Mouse (Mus musculus): Measurements from ENCODE around the gene Sox1. TPM values are rescaled to one million over a fixed set of nuclear protein-coding genes. Genes with fewer than 3 reads are reported as not detected.

Sox1 gene
- total RNA-seq, 2 experiments from 2014 or later, result not detected

DNA sequence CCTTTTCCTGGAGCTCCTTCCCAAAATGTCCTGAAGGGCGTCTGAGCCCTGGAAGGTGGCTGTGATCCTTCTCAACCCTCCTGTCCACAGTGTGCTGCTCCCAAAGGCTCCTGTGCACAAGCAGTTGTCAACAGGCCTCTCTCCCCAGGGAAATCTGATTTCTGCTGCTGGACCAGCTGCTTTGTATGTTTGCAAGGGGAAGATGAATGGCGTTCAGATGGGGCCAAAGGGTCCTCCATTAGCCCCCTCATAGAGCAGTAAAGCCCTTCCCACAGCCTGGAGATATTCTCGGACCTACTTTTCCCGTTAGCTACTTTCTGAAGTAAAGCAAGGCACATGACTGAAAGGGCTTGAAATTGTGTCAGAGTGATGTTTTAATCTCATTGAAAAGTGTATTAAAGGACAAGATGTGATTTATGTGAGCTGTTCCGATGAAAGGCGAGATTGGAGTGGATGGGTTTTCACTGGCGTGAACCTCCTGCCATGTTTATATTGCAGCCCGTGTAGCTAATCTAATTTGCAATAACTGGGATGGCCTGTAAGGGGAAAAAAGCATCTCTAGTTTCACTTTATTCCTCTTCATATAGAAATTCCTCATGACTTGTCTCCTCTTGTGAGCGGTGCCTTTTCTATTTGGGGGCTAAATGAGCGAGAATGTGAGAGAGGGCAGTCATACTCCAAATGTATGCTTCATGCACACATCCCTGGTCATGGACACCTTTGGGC lies 6.5 kb upstream of the Sox1 start:
- intact Hi-C loops (cut with DNase I), result no loop called here
- no peak for DNase-seq (ENCODE audit: low spot score)

DNA sequence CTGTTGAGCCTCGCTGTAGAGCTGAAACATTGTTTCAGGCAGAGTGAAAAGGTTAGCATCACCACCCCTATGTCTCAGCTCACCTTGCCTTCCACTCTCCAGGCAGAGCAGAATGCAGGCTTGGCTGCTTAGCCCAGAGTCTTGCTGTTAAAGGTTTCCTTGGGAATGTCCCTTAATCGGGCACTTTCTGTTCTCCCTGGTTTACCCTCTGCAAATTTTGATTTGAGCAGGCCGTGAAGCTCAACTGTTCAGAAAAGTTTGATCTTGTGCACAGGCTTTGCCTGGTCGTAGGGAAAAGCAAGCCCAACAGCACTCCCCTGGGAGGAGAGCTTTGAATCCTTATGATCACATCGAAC lies 6.0 kb upstream of the Sox1 start:
- no peak for DNase-seq (ENCODE audit: low spot score)
- intact Hi-C loops (cut with DNase I), result no loop called here

DNA sequence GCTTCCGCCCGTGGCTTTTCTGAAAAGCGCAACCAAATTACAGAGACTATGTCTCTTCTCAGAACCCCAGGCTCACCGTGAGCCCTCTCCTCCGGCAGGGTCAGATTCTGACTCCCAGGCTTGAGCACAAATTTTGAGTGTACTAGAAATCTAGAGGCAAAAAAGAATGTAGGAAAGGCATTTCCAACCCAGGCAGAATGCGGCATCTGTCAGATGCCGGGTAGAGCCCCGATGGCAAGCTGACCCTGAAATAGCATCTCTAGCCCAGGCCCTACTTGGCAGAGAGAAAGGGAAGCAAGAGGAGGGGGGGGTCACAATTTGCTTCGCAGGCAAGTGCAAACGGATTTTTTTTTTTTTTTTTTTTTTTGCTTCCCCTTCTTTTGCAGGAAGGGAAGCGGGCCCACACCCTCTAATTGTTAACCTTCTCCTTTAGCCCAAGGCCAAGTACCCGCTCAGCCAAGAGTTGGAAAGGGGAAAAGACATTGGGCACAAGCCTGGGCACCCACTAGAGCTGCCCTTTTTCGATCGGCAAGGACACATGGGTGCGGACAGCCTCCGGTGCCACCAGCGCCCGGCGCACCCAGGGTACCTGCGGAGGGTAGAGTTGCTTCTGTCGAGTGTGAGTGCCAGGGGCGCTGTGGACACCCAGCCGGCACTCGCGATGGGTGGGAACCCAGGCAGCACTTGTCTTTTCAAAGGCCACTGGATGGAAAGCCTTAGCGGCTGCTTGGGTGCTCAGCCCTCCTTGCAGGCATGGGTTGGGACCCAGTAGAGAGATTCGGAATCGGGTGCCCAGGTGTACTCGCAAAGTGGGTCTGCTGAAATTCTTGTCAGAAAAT lies 5.1 kb upstream of the Sox1 start:
- intact Hi-C loops (cut with DNase I), result no loop called here
- DNase-seq (ENCODE audit: low spot score), result no peak

DNA sequence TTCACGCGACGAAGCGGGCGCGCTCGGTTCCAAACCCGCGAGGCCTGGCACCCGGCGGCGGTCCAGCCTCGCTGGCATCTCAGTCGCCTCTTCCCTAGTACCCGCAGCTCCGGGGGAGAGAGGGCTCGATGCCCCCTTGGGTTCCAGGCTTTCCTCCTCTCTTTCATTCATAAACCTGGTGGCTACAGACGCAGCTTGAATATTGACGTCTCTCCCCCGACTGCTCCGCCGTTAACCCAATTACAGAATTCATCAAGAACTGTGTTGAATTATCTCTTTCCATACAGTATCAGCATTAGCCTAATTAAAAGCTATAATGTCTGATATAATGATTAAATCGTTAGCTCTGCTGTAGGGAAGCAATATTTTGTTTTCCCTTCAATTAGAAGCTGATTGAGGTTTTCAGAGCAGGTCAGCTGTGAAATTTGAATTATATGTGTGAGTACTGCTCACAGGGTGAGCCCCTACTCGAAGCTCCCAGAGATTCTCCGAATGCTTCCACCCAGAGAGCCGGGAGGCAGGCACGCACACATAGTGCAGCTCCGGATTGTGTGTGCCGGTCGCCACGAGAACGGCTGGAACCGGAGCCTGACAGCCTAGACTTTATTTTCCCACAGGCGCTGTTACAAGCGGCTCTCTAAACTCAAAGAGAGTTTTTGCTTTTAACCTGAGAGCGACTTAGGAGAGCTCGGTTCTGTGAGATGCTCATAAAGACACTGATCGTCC lies 4.3 kb upstream of the Sox1 start:
- DNase-seq (ENCODE audit: low spot score), result no peak
- intact Hi-C loops (cut with DNase I), result no loop called here

DNA sequence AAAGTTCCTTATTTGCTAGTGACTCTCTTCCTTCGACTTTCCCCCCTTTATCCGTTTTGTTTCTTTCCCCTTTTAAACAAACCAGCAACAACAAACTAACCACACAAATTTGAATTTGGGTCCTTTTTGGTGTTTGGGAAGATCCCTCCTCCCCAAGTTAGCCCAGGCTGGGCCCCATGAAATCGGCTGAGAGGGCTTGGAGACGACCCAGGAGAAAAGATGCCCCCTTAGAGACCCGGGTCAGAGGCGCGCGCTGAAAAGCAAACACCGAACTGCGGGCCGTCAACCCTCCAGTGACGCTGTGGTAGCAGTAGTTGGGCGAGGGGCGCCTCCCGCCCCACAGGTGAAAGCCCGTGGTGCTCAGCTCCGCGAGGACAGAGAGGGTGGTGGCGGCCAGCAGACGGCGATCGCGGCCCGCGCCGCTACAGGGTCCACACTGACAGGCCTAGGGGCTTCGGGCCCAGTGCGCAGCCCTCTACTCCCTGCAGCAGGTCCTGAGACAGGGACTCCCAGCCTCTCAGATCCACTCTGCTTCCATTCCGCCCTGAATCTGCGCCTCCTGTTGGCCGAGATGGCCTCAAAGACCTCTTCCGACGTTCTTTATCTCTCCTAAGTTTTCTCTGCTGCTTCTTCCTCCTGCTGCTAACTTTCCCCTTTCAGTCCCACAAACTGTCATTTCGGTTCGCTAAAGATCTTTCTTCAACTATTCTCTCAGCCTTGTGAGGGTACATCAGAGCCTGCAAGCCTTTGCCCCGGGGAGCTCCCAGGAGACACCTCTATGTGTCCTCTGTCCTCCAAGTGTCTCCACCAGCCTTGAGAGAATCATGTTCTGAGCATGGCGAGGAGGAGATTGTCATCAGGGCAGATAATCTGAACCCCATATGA lies 3.5 kb upstream of the Sox1 start:
- DNase-seq (ENCODE audit: low spot score), result no peak
- intact Hi-C loops (cut with DNase I), result no loop called here

DNA sequence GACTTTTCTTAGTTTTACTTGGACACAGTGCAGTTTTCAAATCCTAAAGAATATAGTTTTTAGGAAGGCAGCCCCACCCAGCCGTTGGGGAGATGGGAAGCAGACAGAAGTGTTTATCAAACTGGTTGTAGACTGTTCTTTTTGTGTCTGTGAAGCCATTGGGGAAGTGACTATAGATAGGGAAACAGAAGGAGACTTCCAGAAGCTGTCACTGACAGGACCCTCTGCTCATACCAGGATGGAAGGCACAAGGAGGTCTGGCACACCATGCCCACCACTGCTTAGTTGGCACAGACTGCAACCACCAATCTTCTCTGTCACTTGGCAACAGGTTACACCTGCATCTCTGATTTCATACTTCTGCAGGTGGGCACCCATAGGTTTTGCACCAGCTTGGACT lies 2.3 kb upstream of the Sox1 start:
- intact Hi-C loops (cut with DNase I), result no loop called here
- DNase-seq (ENCODE audit: low spot score), result no peak

DNA sequence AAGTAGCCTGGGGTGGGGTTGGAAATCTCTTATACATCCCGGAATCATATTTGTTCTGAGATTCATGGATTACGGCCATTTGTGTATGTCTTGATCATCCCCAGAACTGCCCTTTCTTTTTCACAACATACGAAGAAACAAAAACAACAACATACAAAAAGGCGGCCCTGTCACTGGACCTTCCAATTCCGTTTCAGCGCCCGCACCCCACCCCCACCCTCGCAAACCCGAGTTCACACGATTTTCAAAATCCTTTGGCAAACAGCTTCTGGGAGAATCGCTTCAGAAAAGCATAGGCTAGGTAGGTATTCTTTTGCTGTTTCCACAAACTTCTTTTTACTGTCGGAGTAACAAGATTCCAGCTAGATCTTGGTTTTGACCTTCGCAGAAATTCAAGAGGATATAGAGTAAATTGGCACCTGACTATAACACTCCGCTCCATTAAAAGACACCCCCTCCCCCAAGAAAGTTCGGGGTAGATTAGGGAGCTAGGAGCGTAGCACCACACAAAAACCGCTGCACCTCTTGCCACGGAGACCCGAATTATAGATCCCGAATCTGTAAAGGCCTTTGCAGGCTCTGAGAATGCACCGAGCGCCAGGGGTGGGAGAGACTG lies 602 bp upstream of the Sox1 start:
- no peak for DNase-seq (ENCODE audit: low spot score)
- intact Hi-C loops (cut with DNase I), result no loop called here

DNA sequence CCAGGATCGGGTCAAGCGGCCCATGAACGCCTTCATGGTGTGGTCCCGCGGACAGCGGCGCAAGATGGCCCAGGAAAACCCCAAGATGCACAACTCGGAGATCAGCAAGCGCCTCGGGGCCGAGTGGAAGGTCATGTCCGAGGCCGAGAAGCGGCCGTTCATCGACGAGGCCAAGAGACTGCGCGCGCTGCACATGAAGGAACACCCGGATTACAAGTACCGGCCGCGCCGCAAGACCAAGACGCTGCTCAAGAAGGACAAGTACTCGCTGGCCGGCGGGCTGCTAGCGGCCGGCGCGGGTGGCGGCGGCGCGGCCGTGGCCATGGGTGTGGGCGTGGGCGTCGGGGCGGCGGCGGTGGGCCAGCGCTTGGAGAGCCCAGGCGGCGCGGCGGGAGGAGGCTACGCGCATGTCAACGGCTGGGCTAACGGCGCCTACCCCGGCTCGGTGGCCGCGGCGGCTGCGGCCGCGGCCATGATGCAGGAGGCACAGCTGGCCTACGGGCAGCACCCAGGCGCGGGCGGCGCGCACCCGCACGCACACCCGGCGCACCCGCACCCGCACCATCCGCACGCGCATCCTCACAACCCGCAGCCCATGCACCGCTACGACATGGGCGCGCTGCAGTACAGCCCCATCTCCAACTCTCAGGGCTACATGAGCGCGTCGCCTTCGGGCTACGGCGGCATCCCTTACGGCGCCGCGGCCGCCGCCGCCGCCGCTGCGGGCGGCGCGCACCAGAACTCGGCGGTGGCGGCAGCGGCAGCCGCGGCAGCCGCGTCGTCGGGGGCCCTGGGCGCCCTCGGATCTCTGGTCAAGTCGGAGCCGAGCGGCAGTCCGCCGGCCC lies 1.6 kb downstream of the Sox1 start:
- no peak for DNase-seq (ENCODE audit: low spot score)
- intact Hi-C loops (cut with DNase I), result no loop called here

DNA sequence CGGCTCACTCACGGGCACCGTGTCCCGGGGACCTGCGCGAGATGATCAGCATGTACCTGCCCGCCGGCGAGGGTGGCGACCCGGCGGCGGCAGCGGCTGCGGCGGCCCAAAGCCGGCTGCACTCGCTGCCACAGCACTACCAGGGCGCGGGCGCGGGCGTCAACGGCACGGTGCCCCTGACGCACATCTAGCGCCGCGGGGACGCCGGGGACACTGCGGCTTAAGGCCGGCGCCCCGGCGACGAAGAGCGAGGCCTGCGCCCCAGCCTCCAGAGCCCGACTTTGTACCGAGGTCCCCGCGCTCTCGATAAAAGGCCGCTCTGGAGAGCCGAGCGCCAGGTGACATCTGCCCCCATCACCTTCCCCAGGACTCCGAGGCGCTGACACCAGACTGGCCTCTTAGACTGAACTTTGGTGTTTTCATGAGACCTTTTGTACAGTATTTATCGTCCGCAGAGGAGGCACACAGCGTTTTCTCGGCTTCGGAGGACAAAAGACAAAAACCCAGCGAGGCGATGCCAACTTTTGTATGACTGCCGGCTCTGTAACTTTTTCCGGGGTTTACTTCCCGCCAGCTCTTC lies 2.3 kb downstream of the Sox1 start:
- intact Hi-C loops (cut with DNase I), result no loop called here
- no peak for DNase-seq (ENCODE audit: low spot score)

DNA sequence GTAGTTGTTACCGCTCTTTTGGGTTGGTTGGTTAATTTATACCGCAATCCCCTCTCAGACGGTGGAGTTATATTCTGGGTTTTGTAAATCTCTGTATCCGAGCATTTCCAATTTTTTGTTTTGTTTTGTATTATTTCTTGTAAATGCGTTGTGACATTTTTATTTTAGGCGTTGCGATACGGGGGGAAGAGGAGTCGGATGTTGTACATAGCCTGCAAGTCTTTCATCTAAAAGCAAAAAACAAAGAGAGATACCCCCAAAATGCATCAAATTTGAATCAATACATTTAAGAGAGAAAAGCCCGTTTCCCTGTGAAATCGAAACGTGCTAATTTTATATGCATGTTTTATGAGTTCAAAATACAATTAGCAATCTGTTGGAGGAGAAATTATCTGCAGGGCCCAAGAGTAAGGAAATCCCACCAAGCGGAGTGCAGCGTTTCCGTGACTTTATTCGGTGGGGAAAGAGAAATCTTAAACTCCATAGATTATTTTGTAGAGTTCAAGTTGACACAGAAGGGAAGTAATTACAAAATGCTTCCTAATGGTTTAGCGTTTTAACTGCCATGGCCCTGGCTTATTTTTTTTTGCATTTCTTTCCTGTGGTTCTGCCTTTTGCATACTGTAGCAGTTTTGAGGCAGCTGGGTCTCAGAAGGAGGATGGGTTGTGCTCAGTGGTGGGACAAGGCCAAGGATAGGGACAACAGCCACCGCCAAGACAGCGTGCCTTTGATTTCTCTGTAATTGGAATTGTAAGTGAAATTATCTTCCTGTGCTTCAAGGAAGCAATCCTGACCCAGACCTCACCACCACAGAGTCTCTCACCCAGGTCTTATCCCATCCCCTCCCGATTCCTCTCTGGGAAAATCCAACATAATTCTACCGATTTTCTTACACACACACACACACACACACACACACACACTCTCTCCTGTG lies 3.2 kb downstream of the Sox1 start:
- intact Hi-C loops (cut with DNase I), result no loop called here
- no peak for DNase-seq (ENCODE audit: low spot score)

DNA sequence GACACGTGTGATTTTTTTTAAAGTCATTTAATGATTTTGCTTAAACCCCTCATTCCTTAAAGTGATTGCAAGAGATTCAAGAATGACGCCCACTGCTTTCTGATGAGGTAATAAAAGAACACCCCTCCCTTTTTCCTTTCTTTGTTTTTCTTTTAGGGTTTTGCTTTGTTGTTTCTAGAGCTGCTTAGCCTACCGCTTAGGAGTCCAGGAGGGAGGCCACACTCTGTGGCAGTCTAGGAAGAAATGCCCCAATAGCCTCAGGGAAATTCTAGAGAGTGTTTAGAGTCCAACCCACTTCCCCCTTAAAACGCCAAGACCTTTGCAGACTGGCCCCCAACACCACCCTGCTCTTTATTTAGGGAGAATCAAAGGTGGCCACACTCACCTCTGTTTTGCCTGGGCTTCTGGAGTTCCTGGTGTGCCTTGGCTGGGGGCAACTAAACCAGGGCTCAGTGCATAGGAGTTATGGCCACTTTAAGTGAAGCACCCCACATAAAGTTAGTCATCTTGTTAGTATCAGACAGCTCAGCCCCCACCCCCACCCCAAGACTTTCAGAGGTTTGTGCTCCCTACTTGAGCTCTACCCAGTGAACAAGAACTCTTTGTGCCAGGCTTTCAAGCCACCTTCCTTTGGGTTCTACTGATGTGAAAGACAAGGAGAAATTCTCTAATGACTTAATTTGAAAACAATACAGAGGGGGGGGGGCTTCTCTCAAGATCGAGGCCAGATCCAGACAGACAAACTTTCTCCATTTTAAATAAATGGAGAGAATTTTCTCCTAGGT lies 4.5 kb downstream of the Sox1 start:
- intact Hi-C loops (cut with DNase I), result no loop called here

DNA sequence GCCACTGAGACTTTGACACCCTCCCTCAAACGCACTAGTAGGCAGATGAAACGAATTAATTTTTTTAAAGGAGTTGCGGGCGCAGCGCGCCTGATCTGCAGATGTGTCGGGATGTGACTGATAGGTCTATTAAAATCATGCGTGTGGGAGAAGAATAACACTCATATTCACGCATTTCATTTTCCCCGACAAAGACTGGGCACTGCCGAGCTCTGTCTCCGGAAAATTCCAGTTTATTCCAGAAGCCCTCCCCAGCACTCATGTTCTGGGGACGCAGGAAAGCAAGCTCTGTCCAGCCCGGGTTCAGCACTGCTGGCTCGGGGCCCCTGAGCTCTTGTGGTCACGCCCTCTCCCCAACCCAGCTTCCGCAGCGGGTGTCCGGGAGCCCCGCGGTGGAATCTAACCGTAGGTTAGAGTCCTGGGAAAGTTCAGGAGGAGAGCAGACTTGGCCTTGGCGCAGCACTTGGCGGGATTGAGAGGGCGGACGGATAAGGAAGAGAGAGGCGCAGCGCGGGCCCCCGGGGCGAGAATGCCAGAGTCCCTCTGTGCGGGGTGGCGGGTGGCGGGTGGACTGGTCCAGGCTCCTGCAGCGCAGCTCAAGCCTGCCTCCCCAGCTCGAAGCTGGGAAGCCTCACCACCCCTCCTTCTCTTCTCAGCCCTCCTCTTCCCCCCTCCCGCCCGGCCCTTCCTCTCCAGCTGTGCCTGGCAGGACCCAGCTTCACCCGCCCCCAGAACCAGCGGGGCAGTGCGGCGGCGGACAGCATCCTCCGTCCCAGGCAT lies 5.7 kb downstream of the Sox1 start:
- intact Hi-C loops (cut with DNase I), result no loop called here
- no peak for DNase-seq (ENCODE audit: low spot score)

More for the DNA sequence above, 4.5 kb downstream of the Sox1 start:
- DNase-seq (ENCODE audit: low spot score), result no peak

DNA sequence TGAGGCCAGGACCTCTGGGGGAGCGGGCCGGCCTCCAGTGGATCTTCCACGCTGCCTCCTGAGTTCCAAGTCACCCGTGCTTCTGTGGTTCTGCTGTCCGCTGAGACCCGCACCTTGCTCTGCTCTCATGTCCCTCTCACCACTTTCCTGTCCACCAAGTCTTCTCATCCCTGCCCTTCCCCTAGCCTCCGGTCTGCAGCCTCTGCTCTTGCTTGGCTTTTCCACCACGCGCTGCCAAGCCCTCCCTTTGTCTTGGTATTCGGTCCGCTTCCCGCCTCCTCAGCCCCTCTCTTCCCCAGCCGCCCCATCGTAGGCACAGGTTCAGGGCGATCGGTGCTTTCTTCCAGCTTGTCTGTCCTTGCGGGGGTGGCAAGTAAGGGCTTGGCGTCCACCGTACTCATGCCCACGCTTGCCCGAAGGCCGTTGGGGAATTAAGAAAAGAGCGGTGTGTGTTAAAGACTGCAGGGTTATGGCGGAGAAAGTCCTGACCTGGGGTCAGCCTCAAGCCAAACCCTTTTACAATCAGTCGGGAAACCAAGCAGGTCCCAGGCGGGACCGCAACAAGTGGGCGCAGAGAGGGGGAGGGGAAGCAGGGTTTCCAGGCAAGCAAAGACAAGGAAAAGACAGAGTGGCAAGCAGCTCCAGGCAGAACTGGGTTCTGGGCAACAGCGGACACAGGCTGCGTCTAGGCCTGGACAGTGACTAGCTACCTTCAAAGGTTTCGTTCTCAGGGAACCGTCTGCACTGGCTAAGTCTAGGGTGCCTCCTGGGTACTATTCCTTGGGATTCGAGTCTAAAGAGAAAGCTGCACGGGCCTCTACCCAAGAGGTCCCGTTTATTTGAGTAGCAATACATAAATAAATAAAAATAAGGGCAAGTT lies 6.5 kb downstream of the Sox1 start:
- intact Hi-C loops (cut with DNase I), result no loop called here
- DNase-seq (ENCODE audit: low spot score), result no peak

DNA sequence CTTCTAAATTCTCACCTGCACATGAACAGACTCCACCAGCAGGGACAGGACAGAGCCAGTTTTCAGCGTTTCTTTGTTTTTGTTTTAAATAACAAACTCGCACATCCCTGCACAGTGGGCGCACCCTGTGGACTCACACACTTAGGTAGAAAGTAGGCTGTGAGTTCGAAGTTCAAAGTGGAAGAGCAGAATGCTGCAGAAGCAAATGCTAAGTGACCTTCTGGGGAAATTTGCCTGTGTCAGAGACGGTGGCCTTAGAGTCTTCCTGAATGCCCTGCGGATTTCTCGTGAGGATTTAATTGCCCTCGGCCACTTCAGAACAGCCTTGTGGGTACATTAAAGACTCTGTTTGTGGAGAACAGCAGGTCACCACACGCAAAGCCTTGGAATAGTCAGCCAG lies 7.6 kb downstream of the Sox1 start:
- intact Hi-C loops (cut with DNase I), result no loop called here

DNA sequence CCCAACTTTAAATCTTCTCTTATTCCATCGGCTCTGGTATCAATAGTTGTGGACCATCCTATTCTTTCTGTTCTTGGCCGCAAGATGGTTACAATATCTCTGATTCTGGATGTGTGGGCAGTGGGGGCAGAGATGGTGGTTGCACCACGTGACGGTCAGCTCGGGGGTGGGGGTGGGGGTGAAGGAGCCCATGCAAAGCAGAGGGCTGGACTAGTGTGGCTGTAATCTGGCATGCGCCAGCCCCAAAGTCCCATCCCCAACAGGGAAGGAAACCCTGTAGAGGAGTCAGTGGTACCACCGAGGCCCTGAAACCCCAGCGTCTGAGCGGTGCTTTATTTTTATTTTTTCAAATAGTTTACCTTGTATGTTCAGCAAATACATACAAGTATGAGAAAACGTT lies 12.9 kb downstream of the Sox1 start:
- no peak for DNase-seq (ENCODE audit: low spot score)
- intact Hi-C loops (cut with DNase I), result no loop called here

More for the DNA sequence above, 7.6 kb downstream of the Sox1 start:
- DNase-seq (ENCODE audit: low spot score), result no peak

Data from heart, postnatal 25 days (tissue).